Mouse (Mus musculus) stomach, adult 2 months (tissue): ENCODE data around the gene Mpg. TPM values are rescaled to one million over a fixed set of nuclear protein-coding genes. Genes with fewer than 3 reads are reported as not detected.

Experiments used
- polyA plus RNA-seq: library from polyadenylated mRNA; depleted of rRNA; stranded (reverse); fragments of >200 nt; gene quantifications from 2 replicates; pipeline ENCODE4 v1.2.3, GENCODE M21; 2012; rRNA removed

The Mpg gene
- 4.4 and 5.5 TPM in 2 replicates for polyA plus RNA-seq

GRCm38 (mm10) chr11:32226124-32226871, at the start of gene Mpg:
TSS of gene Mpg (plus strand) at chr11:32226505.

GRCm38 (mm10) chr11:32200075-32200601, 26.2 kb upstream of the Mpg start, which contains the start of gene Il9r:
TSS of gene Il9r (minus strand) at chr11:32200279.

GRCm38 (mm10) chr11:32205058-32205873, 21.0 kb upstream of the Mpg start, which contains the start of gene Snrnp25:
TSS of gene Snrnp25 (plus strand) at chr11:32205415.

GRCm38 (mm10) chr11:32221951-32222409, 4.3 kb upstream of the Mpg start, which contains the start of gene Rhbdf1:
TSS of gene Rhbdf1 (minus strand) at chr11:32222300.

GRCm38 (mm10) chr11:32267188-32267884, 41.0 kb downstream of the Mpg start, which contains the start of gene Nprl3:
TSS of gene Nprl3 (minus strand) at chr11:32267707.

GRCm38 (mm10) chr11:32276347-32276746, 50.0 kb downstream of the Mpg start, which contains the start of gene Hba-x:
TSS of gene Hba-x (plus strand) at chr11:32276400.

Other genes starting within 250 kb of the Mpg start
- gene Nsg2, start 226.0 kb upstream of the Mpg start, polyA plus RNA-seq, result 0.98 and 1.1 TPM in 2 replicates
- 0.52 and 0.81 TPM in 2 replicates for gene Il9r, start 26.2 kb upstream of the Mpg start, polyA plus RNA-seq
- gene Snrnp25, start 21.1 kb upstream of the Mpg start, polyA plus RNA-seq, result 7.8 and 10.3 TPM in 2 replicates
- gene Rhbdf1, start 4.2 kb upstream of the Mpg start, polyA plus RNA-seq, result 92.5 and 97.3 TPM in 2 replicates
- gene Nprl3, start 41.2 kb downstream of the Mpg start, polyA plus RNA-seq, result 45.6 and 48.9 TPM in 2 replicates
- not detected in 2 replicates for gene Hba-x, start 49.9 kb downstream of the Mpg start, polyA plus RNA-seq
- 83.3 and 278 TPM in 2 replicates for gene Hba-a1, start 57.0 kb downstream of the Mpg start, polyA plus RNA-seq
- not detected in 2 replicates for gene Hbq1b, start 60.5 kb downstream of the Mpg start, polyA plus RNA-seq
- 93.9 and 232 TPM in 2 replicates for gene Hba-a2, start 70.0 kb downstream of the Mpg start, polyA plus RNA-seq
- gene Hbq1a, start 73.6 kb downstream of the Mpg start, polyA plus RNA-seq, result 0.19 TPM in 1 of 2 replicates, not detected in the other
- 3.6 and 5.0 TPM in 2 replicates for gene Sh3pxd2b, start 121.3 kb downstream of the Mpg start, polyA plus RNA-seq
- 1.5 and 2.7 TPM in 2 replicates for gene Ubtd2, start 228.9 kb downstream of the Mpg start, polyA plus RNA-seq